Mouse (Mus musculus): ENCODE measurements around the gene Gm16253.
A peak's percentile ranks its signal among the peaks of the same experiment; 100 is the strongest.

Gm16253 gene

DNA sequence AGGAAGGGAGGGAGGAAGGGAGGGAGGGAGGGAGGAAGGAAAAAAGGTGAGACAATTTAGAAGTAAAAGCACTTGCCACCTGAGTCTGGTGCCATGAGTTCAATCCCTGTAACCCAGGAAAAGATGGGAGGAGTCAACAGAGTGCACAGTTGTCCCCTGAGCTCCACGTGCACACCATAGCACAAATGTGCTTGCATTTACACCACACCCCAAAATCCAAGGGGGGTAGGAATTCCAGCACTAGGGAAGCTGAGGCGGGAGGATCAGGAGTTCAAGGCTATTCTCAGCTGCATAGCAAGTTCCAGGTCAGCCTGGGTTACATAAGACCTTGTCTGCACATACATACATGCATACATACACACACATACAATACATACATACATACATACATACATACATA, 5.4 kb upstream of the Gm16253 start:
- DNase-seq (ENCODE audit: inconsistent age in 2 of 2, low spot score in 1 of 2) = no peak

DNA sequence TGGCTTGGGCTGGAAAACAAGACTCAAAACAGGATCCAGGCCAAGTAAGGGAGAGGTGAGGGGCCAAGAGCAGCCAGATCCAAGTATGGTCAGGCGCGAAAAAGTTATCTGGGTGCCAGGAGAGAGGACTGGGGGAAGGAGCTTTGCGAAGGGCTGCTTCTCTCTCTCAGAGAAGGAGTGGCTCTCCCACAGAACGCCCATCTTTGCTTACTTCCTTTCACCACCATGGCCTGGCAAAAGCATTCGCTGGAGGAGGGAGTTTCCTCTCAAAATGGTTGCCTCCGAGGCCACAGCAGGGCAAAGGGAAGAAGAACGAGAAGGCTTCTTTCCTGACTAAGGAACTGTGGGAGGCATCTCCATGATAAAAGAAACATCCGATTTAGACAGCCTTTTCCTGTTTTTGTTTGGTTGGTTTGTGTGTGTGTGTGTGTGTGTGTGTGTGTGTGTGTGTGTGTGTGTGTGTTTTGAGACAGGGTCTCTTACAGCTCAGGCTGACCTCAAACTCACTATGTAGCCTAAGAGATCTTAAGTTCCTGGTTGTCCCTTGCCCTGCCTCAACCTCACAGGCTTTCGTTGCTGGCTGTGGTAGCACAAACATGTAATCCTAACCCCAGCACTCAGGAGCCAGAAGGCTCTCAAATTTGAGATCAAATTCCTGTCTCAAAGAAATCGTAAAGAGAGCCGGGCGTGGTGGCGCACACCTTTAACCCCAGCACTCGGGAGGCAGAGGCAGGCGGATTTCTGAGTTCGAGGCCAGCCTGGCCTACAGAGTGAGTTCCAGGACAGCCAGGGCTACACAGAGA, 4.7 kb upstream of the Gm16253 start:
- peak in 1 of 2 experiments; percentile 76 for DNase-seq (ENCODE audit: inconsistent age in 2 of 2, low spot score in 1 of 2)

DNA sequence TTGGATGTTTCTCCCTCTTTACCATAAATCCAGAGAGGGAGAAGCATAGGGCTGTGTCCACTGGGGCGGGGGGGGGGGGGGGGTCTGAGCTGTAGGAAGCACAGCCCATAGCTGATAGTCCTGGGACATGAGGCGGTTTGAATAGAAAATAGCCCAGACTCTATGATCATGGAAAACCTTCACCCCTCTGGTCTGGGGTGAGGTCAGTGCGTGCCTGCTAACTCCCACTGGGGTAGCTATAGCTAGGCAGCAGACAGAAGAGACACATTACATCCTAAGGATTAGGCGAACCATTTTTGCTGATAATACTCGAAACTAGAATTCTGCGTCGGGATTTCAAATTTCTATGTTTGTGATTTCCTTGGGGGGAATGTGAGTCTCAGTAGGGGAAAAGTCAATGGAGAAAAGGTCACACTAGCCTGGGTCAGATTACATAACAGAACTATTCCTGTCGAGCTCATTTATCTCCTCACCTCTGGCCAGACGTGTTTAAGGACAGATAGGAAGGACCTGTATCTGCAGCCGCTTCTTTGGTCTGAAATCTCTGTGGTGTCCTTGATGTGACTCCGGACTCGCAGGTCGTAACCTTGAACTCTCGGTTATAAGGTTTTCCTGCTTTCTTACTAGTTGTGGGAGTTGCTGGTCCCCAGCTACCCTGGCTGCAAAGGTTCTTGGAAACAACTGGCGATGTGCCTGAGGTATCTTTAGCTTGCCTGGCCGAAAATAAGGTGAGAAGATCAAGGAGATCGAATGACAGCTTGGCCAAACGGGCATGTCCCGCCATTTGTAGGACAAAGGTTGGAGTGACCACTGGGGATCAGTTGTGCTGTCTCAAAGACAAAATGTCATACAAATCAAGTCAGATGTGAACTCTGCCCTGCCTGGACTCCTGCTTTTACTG, 2.9 kb upstream of the Gm16253 start:
- DNase-seq (ENCODE audit: inconsistent age in 2 of 2, low spot score in 1 of 2) = peak; percentile 68 to 91

DNA sequence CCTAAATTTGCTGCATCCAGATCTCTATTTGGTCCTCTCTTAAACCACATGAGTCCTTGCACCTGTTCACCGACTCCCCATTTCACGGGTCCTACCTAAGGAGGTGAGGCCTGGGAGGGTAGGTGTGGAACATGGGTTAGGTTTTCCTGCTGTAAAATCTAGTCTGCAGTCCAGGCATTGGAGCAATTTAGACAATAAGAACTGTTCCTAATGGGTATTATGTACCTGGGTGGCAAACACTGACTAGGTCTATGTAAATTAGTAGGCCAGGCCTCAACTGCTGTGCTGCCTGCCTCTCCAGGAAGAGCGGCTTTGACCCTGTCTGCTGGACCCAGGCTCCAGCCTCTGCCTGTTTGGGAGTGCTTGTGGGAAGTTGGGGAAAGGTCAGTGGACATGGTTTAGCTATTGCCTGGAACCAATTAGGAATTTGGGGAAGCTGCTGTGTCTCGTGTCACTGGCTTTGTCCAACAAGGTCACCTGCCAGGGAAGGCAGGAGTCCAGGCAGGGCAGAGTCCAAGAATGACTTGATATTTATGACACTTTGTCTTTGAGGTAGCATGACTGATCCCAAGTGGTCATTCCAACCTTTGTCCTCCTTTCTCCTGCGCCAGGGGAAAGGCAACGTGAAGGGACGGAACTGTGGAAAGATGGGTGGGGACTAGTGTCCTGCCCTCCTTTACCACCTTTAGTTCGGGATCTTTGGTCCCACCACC, 1.4 kb upstream of the Gm16253 start:
- DNase-seq (ENCODE audit: inconsistent age in 2 of 2, low spot score in 1 of 2) = peak in 1 of 2 experiments; percentile 80

- peak; percentile 88 to 95 for DNase-seq (ENCODE audit: inconsistent age in 2 of 2, low spot score in 1 of 2)
These were observed 652 bp upstream of the Gm16253 start for GRCm38 (mm10) chr3:96576005-96576658.

DNA sequence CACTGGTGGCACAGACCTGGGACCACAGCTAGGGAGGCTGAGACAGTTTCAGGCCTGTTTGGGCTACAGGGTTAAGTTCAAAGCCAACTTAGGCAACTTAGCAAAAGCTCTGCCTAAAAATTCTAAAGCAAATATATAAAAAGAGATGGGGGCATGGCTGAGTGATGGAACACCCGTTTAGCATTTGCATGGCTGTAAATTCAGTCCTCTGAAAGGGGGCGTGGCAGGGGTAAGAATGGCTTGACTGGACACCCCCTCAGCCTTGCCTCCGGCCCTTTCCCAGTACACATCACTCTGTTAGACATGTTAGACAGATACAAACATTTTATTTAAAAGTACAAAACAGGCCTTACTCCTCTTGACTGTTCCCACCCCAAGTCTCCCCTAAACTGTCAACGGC, 782 bp downstream of the Gm16253 start:
- DNase-seq (ENCODE audit: inconsistent age in 2 of 2, low spot score in 1 of 2) = no peak

- peak in 1 of 2 experiments; percentile 60 for DNase-seq (ENCODE audit: inconsistent age in 2 of 2, low spot score in 1 of 2)
These were observed 1.9 kb downstream of the Gm16253 start for GRCm38 (mm10) chr3:96578561-96579238.

DNA sequence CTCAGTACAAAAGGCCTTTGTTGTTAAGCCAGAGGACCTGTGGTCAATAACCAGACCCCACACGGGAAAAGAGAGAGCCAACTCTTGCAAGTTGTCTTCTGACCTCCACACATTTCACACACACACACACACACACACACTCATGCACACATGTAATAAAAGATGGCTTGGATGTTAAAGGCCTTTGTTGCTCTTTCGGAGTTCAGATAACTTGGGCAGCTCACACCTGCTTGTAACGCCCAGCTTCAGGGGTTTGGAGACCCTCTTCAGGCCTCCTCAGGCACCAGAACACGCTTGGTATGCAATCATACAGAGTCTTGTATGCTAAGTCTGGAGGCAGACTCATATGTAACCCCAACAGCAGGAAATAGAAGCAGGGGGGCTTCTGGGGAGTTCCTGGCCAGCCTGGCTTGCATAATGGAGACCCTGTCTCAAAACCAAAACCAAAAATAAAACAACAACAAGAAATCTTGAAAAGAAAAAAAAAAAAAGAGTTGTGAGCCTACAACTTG, 2.5 kb downstream of the Gm16253 start:
- DNase-seq (ENCODE audit: inconsistent age in 2 of 2, low spot score in 1 of 2) = peak in 1 of 2 experiments; percentile 45

GRCm38 (mm10) chr3:96579885-96580454, 3.2 kb downstream of the Gm16253 start:
- DNase-seq (ENCODE audit: inconsistent age in 2 of 2, low spot score in 1 of 2) = peak; percentile 92 to 97

- peak in 1 of 2 experiments; percentile 35 for DNase-seq (ENCODE audit: inconsistent age in 2 of 2, low spot score in 1 of 2)
These were observed 4.4 kb downstream of the Gm16253 start for GRCm38 (mm10) chr3:96581141-96581540.

DNA sequence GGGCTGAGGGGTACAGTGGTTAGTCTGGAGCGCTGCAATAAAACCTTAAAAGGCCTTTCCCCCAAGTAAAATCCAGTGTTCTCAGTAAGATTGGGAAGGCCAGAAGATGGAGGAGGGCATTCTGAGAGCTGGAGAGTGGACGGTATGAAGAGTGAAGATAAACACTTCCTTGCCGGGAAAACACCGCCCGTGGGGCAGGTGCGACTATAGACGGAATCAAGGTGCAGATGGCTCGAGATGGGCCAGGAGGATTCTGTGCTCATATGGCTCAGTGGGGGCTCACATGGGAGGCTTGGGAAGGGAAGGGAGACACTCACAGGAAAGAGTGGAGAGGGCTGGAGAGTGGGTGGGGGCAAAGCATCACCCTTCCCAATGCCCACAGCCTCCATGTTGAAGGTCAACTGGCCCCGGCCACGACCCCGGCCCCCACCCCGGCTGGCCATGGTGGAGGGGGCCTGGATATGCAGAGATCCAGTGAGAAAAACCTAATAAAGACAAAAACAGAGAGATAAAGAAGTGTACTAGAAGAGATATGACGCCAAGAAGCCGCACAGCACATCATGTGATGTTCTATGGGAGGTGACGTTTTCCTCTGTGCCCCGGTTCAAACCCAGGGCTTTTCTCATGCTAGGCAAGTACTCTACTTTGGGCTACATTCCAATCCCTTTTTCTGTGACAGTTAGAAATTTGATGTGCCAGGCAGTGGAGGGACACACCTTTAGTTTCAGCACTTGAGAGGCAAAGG, 5.2 kb downstream of the Gm16253 start:
- DNase-seq (ENCODE audit: inconsistent age in 2 of 2, low spot score in 1 of 2) = no peak

DNA sequence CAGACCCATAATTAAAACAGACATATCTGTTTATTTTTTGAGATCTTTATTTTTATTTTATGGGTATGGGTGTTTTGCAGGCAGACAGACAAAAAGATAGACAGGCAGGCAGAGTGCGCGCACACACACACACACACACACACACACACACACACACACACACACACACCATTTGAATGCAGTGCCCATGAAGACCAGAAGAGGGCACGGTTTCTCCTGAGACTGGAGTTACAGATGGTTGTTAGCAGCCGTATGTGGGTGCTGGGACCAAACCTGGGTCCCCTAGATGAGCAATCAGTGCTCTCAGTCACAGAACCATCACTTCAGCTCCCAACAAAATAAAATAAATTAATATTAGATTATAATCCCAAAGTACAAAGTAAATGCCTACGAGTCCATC, 6.6 kb downstream of the Gm16253 start:
- DNase-seq (ENCODE audit: inconsistent age in 2 of 2, low spot score in 1 of 2) = no peak

DNA sequence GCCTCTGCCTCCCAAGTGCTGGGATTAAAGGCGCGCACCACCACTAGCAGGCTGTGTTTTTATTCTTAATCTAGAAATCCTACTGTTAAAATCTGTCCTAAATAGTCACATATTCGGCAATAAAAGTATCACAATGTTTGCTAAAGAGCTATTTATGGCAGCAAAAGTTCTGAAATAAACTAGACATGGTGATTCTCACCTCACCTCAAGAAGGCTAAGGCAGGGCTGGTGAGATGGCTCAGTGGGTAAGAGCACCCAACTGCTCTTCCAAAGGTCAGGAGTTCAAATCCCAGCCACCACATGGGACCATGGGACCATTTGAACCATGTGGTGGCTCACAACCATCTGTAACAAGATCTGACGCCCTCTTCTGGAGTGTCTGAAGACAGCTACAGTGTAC, 13.9 kb downstream of the Gm16253 start:
- DNase-seq (ENCODE audit: inconsistent age in 2 of 2, low spot score in 1 of 2) = no peak

DNA sequence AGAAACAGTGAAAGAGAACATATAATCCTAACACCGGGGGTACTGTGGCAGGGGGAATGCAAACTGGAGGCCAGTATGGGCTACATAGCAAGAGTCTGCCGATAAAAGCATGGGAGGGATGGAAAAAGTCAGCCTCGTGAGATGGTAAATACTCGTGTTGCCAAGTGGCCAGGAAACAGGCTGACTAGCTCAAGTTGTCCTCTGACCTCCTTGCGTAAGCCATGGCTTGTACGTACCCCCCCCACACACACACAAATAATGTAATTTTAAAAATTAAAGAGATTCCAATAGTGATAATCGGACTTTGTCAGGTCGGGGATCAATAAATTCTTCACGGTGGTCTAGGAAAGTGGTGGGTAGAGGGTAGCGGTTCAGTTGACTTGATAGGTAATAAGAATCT, 16.6 kb downstream of the Gm16253 start:
- peak in 1 of 2 experiments; percentile 76 for DNase-seq (ENCODE audit: inconsistent age in 2 of 2, low spot score in 1 of 2)

DNA sequence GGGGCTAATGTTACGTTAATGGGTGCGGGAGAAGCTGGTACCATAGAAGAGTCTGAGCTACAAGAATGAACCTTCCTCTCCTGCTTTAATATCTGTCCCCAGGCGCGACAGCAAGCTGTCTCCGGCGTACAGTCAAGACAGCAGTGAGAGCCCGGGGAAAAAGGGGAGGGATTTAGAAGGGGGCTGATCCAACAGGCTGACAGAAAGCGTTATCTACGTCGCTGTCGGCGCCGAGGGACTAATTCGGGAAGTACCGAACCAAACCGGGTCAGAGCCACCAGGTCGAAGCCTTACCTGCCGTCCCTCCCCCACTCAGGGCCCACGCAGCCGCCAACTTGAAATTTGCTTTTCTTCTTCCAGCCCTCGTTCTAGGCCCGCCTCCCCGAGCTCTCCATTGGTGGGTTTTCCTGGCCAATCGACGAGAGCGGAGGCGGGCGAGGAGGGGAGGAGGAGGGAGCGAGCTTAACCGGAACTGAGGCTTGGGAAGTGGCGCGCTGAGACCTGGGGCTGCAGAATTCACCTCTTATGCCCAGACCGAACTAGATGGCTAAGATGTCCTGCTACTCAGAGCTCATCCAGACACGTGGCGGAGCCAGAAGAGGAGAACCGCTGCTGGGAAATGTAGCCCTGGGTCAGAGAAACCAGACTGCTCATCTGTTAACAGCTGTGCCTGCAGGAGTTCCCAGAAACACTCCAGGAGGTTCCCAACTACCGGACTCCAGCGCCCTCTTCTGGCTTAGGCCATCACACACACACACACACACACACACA, 17.2 kb downstream of the Gm16253 start, which contains the start of gene Polr3gl:
Gene Polr3gl, minus strand, starts transcription at position 392 of the 771 bp plus-strand sequence.
- DNase-seq (ENCODE audit: inconsistent age in 2 of 2, low spot score in 1 of 2) = peak; percentile 94 to 98

DNA sequence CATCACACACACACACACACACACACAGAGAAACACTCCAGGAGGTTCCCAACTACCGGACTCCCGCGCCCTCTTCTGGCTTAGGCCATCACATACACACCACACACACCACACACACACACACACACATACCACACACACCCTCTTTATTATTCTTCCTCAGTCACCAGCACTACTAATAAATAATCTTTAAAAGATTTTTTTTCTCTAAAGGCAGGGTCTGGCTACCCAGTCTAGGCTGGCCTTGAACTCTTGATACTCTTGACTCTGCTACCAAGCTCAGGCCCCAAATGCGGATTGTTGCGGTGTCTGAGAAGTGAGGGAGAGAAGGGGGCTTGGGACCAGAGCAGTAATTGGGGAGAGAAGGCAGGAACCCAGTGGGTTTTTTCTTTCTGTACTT, 18.1 kb downstream of the Gm16253 start:
- DNase-seq (ENCODE audit: inconsistent age in 2 of 2, low spot score in 1 of 2) = peak in 1 of 2 experiments; percentile 39

DNA sequence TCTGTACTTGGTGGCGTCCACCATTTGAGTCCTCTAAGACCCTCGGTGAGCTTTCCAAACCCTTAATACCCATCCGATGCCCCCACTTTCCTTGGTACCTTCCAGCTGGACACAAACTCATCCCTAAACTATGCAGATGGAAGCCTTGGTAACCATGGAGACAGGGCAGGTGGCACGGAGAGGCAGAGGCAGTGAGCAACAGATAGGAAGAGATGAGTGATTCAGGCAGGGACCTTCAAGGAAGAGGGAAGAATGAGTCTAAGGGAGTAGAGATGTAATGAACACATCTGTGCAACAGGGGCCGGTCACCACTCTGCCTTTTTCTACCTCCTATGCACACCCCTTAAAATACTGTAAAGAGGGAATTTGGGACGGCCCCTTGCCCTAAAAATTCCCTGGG, 18.9 kb downstream of the Gm16253 start:
- DNase-seq (ENCODE audit: inconsistent age in 2 of 2, low spot score in 1 of 2) = no peak

DNA sequence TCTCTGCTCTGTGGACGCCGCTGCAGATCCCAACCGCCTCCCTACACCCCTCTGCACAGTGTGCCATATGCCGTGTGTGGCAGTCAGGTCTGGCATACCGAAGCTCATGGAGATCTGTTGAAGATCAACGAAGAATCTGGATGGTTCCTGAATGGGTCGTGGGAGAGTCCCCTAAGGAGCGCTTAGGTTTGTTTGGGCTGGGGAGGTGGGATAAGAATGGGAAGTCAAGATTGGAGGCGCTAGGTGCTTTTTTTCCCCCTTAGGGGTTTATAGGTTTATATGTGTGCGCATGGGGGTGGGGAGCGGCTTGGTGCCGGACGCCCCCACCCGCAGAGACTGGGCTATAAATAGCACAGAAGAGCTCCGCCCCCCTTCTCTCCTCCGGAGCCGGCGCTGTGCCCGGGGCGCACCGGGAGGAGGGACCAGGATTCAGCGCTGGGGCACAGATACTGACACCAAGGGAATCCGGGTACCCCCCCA, 19.5 kb downstream of the Gm16253 start, which contains the start of gene Ankrd34a:
Gene Ankrd34a, plus strand, starts transcription at position 409 of the 480 bp plus-strand sequence.
- DNase-seq (ENCODE audit: inconsistent age in 2 of 2, low spot score in 1 of 2) = peak; percentile 68 to 85
